Mouse (Mus musculus) cerebellum, adult 8-10 months (tissue): ENCODE results near the gene Atxn7l2.

Source experiments
- DNase-seq: peaks from one replicate; pipeline ENCODE4 v3.0.0; 2022

Gene Atxn7l2

DNA sequence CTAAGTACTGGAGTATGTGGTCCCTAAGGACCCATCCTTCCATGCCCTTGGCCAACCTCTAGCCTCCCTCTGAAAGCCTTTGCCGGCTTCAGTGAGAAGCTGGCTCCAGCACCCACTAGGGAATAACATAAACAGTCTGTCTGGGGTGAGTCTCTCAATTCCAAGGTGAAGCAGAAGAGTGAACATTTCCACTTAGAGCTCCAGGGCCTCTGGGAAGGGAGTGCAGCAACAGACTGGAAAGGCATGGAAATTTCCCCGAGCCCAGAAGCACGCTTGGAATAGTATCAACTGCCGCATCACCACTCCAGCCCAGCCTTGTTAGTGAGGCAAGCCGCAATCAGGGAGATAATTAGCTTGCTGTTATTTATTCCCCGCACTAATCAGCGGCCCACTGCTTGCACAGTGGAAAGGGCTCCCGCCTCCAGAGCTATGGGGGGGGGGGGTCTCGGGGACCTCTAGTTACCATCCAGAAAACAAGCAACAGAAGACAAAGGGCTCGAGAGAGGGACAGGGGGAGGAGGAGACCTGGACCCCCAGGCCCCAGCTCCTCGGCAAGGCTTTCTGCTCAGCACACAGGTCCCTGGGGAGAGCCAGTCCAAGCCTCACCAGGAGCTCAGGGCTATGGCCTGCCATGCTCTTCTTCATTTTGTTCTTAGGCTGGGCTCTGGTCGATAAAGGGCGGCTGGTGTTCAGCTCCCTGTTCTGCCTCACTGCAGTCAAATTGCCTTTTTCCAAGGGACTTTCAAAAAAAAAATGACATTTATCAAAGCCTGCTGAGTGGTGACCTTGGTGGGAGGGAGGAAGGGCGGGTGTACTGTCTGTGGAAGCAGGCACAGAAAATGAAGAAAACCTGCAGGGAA, 35.8 kb downstream of the Atxn7l2 start:
- no peak for DNase-seq

DNA sequence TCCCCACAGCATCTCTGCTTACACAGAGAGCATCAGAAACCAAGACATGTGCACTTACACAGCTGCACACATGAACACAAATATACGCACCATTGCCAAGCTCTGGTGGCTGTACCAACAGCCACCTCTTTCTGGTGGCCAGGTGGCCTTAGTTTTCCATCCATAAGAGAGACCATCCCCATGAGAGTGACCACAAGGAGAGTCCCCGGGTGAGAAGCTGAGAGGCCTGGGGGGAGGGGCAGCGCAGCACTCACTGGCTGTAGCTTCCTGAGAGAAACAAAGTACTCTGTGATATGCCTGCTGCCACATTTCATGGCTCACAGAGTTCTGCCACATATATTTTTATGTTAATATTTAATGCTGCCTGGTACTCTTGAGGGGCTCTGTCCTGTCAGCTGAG, 41.5 kb downstream of the Atxn7l2 start:
- no peak for DNase-seq

DNA sequence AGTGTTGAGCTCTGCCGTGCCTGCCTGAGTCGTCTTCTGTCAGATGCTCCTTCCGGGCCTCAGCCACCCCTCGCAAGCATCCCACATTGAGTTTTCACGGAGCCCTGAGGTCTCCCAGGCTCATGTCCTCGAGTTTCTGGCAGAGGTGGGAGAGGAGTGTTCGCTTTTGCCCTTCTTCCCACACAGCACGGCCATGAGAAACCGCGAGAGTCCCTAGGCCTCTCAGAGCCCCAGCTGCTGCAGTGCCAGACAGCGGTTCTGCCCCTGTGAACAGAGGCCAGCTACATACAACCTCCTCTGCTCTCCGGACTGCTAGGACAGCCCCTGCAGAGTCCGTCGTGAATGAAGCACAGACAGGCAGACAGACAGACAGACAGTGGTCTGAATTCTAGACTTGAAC, 43.2 kb downstream of the Atxn7l2 start:
- DNase-seq, result no peak

DNA sequence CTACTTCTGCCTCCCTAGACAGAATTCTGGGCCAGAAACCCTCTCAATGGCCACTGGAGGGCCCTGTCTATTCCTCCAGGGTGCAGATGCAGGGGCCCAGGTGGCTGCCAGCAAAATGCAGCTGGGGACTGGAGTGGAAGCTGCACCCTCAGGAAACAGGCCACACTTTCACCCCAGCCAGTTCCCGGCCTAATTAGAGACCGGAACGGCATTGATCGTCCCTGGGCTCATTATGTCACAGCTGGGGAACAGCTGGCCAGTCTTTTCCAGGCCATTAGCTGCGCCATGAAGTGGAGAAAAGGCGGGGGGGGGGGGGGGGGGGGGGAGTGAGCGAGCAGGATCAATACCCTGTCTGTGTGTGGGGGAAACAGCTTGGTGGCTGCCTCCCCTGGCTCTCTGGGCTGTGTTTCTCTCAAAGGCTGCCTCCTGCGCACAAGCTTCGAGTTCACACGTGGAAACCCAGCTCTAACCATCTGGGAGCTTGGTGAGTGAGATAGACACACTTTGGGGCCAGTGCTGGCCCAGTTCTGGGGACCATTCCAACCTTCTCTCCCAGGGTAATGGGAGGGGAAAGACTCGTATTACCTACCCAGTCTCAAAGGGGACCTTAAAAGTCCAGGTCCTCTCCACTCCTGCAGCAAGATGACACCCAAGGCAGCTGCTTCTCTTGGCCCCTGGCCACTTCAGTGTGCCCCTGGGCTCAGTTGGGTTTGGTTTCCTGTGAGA, 44.1 kb downstream of the Atxn7l2 start:
- DNase-seq, result no peak

DNA sequence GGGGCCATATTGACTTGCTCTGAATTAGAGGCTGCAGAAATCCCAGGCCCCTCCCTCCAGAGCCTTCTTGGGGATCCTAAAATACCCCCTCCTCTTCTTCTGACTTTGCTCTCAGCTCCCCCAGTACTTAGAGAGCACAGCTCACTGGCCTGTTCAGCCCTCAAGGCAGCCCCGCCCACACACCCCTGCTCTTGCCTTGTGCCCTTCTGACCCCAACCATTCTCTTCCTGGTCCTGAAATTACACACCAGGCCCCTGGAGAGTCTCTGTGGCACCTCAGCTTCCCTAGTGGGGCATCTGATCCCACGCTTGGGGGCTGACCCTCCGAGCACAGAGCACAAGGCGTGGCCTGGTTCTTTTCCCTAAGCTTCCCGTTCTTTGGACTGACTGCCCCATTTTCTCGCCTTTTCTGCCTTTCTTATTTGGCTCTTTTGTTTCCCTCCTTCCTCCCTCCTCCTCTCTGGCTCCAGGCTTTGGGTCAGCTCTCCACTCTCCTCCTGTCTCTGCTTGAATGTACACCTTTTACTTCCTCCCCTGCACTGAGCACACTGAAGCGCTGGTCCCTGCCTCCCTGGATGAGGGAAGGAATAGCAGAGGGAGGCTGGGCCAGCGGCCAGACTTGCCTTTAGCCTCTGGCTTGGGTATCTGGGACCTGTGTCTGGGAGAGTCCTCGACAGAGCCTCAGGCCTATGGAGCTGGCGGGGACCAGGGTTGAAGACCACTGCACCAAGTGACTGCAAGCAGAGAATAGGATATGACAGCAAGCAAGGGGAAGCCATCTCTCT, 45.0 kb downstream of the Atxn7l2 start:
- no peak for DNase-seq

DNA sequence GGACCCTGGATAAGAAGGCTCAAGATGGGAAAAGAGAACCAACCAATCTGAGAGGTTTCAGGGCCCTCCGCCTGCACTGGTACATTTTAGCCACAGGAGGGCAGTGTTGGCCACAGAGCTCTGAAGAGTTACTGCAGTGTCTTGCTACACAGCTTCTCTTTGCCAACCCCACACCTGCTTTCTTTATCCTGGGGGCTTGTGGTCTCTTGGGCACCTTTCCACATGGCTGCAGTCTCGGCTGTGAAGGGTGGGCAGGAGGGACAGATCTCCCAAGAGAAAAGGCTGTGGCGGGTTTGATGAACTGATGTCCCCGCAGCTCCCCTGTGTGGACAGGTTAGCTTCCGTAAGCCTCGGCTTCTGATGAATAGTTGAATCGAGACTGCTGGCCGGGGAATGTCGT, 45.9 kb downstream of the Atxn7l2 start:
- peak; percentile 89 for DNase-seq

DNA sequence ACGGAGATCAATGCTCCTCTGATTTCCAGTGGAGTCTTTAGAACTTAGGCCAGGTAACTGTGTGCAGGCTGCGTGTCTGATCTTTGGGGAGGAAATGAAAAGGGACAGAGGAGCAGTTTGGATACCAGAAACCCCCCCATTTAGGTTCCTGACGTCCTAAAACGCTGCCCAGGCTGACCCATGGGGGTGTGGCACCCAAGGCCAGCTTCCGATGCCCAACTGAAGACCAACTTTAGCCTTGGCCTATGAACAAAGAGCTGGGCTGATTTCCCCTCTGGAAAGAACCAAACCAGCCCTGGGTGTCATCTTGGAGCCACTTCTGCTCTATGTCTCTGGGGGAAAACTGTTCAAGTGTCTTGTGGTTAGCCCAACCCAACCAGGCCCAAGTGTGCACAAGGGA, 46.6 kb downstream of the Atxn7l2 start:
- no peak for DNase-seq

DNA sequence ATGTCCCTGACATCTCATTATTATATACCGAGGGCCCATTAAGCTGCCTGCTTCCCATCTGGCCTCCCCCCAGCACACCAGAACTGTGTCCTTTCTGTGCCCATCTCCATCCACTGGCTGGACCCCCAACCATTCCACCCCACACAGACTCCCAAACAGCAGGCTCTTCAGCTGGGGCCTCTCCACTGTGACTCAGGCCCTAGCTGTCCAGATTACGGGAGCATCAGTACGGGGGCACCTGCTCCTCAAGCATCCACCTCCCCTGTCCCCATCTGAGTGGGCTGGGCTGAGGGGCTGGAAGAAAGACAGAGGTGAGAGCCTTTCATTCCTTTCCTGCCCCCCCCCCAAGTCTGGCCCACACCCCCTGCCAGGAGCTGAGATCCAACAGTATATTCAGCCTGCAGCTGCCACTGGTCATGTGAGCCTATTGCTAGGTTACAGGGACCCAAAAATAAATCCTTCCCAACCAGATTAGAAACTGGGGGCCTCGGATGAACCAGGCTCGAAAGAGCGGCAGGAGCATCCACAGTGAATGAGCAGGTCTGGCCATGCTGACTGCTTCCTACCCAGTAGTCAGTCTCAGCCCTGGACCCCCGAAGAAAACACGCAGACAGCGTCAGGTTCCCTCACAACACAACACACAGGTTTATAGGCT, 52.2 kb downstream of the Atxn7l2 start:
- no peak for DNase-seq

DNA sequence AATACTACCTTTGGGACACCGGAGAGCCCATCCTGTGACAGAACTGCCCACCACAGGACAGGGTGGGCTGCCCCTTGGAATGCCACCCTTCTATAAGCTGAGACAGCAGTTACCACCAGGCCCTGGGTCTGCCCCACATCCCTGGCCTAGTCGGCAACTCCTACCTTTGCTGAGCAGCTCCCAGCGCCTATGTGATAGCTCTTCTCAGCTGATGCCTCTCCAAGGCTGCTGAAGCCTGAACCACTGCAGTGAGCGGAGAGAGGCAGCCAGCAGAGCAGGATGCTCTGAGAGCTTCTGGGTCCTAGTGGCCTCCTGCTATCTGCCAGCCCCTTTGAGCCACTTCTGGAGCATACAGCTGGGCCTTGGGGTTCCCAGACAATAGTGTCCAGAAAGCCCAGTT, 56.1 kb downstream of the Atxn7l2 start, which contains the start of gene Gpr61:
TSS of gene Gpr61 (minus strand) at position 227 of the 400 bp plus-strand sequence.
- peak; percentile 25 for DNase-seq

DNA sequence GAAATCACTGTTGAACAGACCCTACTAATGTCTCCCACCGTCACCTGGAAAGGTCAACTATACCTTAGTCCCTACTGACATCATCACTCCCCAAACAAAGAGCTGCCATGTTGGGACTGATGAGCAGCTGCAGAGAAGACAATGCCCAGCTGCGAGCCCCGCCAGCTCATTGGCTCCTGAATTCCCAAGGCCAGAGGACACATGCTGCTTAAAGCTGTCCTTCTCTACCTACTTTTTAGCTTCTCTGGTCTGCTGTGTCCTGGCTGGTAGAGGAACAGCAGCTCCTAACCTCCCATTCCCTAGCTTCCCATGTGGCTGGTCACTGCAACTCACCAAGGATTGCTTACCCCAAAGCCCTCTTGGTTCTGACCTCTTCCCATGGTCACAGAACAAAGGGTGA, 58.4 kb downstream of the Atxn7l2 start:
- no peak for DNase-seq
